Mouse (Mus musculus) hindbrain, postnatal 0 days (tissue): ENCODE results near the gene Stxbp1. TPM values are rescaled to one million over a fixed set of nuclear protein-coding genes. Genes with fewer than 3 reads are reported as not detected.

ENCODE experiments used
- ATAC-seq: fragments of 200-750 bp; cut with Nextera tagmentation; 2 replicates; pipeline ENCODE4 v1.8.0; 2017; ENCODE audit warnings: mild to moderate bottlenecking, moderate TSS enrichment, moderate library complexity
- DNase-seq: peaks from one replicate; pipeline ENCODE4 v3.0.0-alpha.2; 2015; ENCODE audit warnings: low spot score
- H3K27ac ChIP-seq: fragments of 300-500 bp; sonication (generic); 2 replicates; pipeline ENCODE4 v1.5.1; 2014; ENCODE audit warnings: mild to moderate bottlenecking
- H3K27me3 ChIP-seq: fragments of 300-500 bp; sonication (generic); 2 replicates; pipeline ENCODE4 v1.6.1; 2014; ENCODE audit warnings: low read length, mixed read lengths; ENCODE audit not compliant: insufficient read depth
- H3K36me3 ChIP-seq: fragments of 300-500 bp; sonication (generic); 2 replicates; pipeline ENCODE4 v1.6.1; 2014; ENCODE audit warnings: low read length, mixed read lengths; ENCODE audit not compliant: insufficient read depth
- H3K4me1 ChIP-seq: fragments of 300-500 bp; sonication (generic); 2 replicates; pipeline ENCODE4 v1.6.1; 2014; ENCODE audit warnings: antibody characterized with exemption, low read length, mixed read lengths; ENCODE audit not compliant: insufficient read depth
- H3K4me2 ChIP-seq: fragments of 300-500 bp; sonication (generic); 2 replicates; pipeline ENCODE4 v1.6.1; 2014; ENCODE audit warnings: low read depth, mild to moderate bottlenecking, low read length, moderate library complexity, mixed read lengths
- H3K4me3 ChIP-seq: fragments of 300-500 bp; sonication (generic); 2 replicates; pipeline ENCODE4 v1.5.1; 2014; ENCODE audit warnings: low read length
- H3K9ac ChIP-seq: fragments of 300-500 bp; sonication (generic); replicated peaks from 2 replicates; pipeline ENCODE4 v1.6.1; 2014; ENCODE audit warnings: mild to moderate bottlenecking, low read length, moderate library complexity, mixed read lengths
- H3K9me3 ChIP-seq: fragments of 300-500 bp; sonication (generic); 2 replicates; pipeline ENCODE4 v1.6.1; 2016; ENCODE audit warnings: low read length, mixed read lengths
- CTCF ChIP-seq: IDR thresholded peaks from 2 replicates; pipeline ENCODE4 v1.5.1; 2016; ENCODE audit warnings: antibody characterized with exemption, control low read depth, low read depth
- WGBS: fragments of 180-500 bp; shearing (Covaris S2); extraction: QIAGEN DNeasy Blood & Tissue Kit; methylation state at CpG from one replicate; pipeline ENCODE4 v1.1.7; 2014; 5-methylcytosine and 5-hydroxymethylcytosine counted together
- polyA plus RNA-seq: library from polyadenylated mRNA; unstranded; fragments of >200 nt; fragmentation: Nextera tagmentation; extraction: Ambion mirVana; gene quantifications from 2 replicates; pipeline ENCODE4 v1.2.1, GENCODE M21; 2015
- total RNA-seq: library from RNA; depleted of rRNA; stranded (reverse); fragments of >200 nt; gene quantifications from 2 replicates; pipeline ENCODE4 v1.2.3, GENCODE M21; 2014

Gene Stxbp1
- total and polyA plus RNA-seq, 2 experiments from 2014 or later = 142 to 348 TPM

DNA sequence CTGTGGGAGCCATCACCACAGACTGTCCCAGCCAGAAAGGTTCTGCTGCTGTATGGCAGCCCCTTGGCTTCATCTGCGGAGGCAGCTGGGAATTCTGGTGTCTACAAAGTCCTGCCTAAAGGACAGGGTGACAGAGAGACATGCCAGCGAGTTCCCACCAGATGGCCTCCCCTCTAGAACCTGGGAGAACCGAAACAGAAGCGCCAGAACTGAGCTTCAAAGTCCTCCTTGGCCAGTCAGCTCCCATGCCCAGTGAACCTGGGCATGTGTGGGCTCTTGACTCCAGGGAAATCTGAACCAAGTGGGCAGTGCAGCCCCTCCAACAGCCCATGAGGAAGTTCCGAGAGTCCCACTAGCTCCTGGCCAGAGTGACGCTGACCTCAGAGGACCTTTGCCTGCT lies 24.4 kb downstream of the Stxbp1 start:
- H3K9ac ChIP-seq = no peak overlapping the region
- 67% methylated on average over 6 of the region's 6 CpGs for WGBS
- DNase-seq = no peak

DNA sequence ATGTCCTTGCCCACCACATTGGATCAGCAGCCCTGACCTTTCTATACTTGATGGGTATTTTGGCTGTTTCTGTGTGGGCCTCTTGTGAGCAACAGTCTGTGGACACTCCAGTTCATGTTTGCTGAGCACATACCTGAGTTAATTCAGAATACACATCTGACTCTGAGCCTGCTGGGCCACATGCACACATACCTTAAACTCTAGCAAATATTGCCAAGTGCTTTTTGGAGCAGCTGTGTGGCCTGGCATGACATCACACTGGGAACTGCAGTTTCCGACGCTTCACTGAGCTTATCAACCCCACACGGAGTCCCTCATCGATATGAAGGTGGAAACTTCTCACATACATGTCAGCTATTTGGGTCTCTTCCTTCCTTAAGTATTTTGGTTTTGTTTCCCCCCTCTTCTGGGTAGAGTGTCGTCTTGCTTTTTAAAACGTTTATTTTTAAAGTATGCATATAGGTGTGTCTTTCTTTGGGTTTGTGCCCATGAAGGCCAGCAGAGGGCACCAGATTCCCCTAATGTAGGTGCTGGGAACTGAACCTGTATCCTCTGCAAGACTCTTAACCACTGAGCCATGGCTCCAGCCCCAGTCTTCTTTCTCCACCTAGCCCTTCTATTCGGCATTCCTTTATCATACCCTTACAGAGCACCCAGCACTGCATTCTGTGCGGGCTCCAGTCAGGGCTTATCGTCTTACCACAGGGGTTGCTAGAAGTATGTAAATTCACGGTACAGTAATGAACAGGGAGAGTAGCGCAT lies 25.8 kb downstream of the Stxbp1 start:
- peak; percentile 51 for DNase-seq
- WGBS = 65% methylated on average over 11 of the region's 11 CpGs

More for the DNA sequence above, 24.4 kb downstream of the Stxbp1 start:
- TF ChIP-seq CTCF = no peak
- peak overlapping the region; percentile 52 for H3K27ac ChIP-seq
- no peak overlapping the region for H3K4me3 ChIP-seq
- no peaks in the 10 kb centered on the region for H3K4me1 ChIP-seq
- H3K9me3 ChIP-seq = no peaks in the 10 kb centered on the region
- no peaks in the 10 kb centered on the region for H3K27me3 ChIP-seq
- ATAC-seq = no peak
- no peak overlapping the region for H3K4me2 ChIP-seq
- peaks cover 18% of the 10 kb centered on the region for H3K36me3 ChIP-seq

DNA sequence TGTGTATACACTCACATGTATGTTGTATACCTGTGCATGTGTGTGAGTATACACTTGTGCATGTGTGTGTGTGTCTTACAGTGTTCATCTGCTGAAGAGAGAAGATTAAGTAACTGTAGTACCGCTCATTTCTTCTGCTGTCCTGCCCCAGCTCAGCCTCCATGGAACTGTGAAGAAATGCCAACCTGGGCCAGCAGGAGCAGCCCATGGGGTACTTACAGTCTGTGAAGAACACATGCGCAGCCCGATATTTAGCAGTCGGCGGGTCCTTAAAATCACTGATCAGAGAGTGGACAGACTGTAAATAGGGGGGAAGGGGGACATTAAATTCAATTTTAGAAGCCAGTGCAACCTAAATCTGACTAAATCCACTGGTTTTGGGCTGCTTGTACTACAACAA lies 28.8 kb downstream of the Stxbp1 start:
- Histone ChIP-seq H3K36me3 (peaks cover 35% of the 10 kb centered on the region), H3K4me3 (no peak overlapping the region), H3K4me2 (no peak overlapping the region), H3K4me1 (no peaks in the 10 kb centered on the region), H3K27me3 (no peaks in the 10 kb centered on the region), H3K27ac (peak overlapping the region; percentile 78; the same call in 1 of the 2 replicates), H3K9me3 (no peaks in the 10 kb centered on the region), H3K9ac (no peak overlapping the region)
- ATAC-seq = no peak
- 72% methylated on average over 5 of the region's 5 CpGs for WGBS
- no peak for DNase-seq
- no peak for TF ChIP-seq CTCF

More for the DNA sequence above, 25.8 kb downstream of the Stxbp1 start:
- H3K4me3 ChIP-seq = no peak overlapping the region
- H3K9me3 ChIP-seq = no peaks in the 10 kb centered on the region
- H3K9ac ChIP-seq = no peak overlapping the region
- peaks cover 28% of the 10 kb centered on the region for H3K36me3 ChIP-seq
- TF ChIP-seq CTCF = peak; percentile 66
- no peaks in the 10 kb centered on the region for H3K4me1 ChIP-seq
- no peaks in the 10 kb centered on the region for H3K27me3 ChIP-seq
- no peak overlapping the region for H3K27ac ChIP-seq
- no peak overlapping the region for H3K4me2 ChIP-seq
- ATAC-seq = no peak

DNA sequence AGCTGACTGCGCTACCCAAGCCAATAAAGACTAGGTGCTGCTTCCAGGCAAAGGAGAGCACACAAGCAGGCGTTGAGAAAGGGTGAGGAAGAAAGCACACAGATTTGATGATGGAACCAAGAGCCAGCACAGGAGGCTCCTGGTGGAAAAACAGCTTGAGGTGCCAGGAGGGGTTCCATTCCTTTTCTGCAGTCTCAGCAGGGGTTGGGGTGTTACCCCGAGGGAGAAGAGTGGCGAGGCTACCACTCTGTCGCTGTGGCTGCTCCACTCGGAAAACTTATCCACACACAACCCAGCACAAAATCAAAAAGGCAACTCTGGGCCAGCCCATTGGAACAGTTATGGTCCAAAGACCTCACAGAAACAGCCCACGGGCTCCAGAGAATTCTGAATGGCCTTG lies 29.5 kb downstream of the Stxbp1 start:
- no peak overlapping the region for H3K9ac ChIP-seq
- ATAC-seq = no peak
- H3K4me2 ChIP-seq = no peak overlapping the region
- TF ChIP-seq CTCF = no peak
- 45% methylated on average over 7 of the region's 7 CpGs for WGBS
- peak overlapping the region; percentile 78 for H3K27ac ChIP-seq
- DNase-seq = no peak
- H3K36me3 ChIP-seq = peaks cover 35% of the 10 kb centered on the region
- no peaks in the 10 kb centered on the region for H3K27me3 ChIP-seq
- no peaks in the 10 kb centered on the region for H3K9me3 ChIP-seq
- H3K4me3 ChIP-seq = no peak overlapping the region
- no peaks in the 10 kb centered on the region for H3K4me1 ChIP-seq

DNA sequence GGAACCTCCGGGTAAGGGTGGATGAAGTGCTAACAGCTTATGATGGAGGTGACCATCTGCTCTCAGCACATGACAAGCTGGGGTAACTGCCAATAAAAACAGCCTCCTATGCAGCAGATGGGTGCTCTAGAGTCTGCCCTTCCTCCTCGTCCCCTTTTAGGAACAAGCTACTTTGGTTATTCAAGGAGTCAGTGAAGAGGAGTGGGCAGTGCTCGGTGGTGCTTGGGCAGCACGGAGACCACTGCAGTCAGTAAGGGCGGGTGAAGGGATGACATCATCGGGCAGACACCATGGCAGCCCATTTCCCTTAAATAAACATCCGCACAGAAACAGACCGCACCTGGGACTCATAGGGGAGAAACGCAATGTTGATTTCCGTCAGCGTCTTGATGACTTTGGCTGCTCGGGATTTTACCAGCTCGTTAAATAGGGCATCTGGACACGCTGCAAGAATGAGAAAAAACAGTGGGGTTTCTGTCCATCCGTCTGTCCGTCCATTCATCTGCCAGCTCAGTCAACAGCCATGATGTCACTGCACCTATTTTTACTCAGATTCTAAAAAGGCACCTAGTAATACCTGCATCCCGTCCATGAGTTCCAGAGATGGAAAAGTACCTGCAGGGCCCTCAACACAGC lies 30.0 kb downstream of the Stxbp1 start:
- peak overlapping the region; percentile 78 for H3K27ac ChIP-seq
- no peak overlapping the region for H3K9ac ChIP-seq
- no peaks in the 10 kb centered on the region for H3K27me3 ChIP-seq
- no peak for TF ChIP-seq CTCF
- ATAC-seq (peak; percentile 78), DNase-seq (peak; percentile 82)
- H3K4me2 ChIP-seq = no peak overlapping the region
- H3K9me3 ChIP-seq = no peaks in the 10 kb centered on the region
- peaks cover 35% of the 10 kb centered on the region for H3K36me3 ChIP-seq
- no peak overlapping the region for H3K4me3 ChIP-seq
- WGBS = 52% methylated on average over 17 of the region's 17 CpGs
- no peaks in the 10 kb centered on the region for H3K4me1 ChIP-seq

DNA sequence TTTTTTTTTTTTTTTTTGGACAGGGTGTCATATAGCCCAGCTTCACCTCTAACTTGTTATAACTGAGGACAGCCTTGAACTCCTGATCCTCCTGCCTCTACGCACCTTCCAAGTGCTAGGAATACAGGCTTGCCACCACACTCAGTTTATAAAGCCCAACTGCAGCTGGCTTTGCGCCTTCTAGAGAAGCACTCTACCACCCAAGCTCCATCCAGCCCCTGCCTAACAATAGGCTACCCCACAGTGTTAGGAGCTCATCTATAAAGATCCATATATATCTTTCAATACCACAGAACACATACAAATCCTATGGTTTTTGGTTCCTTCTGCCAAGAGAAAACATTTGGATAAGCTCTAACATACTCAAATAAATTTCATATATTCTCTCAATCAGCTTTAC lies 30.5 kb downstream of the Stxbp1 start:
- Histone ChIP-seq H3K9ac (no peak overlapping the region), H3K4me1 (no peaks in the 10 kb centered on the region), H3K4me2 (no peak overlapping the region), H3K4me3 (no peak overlapping the region), H3K27ac (peak overlapping the region; percentile 78), H3K27me3 (no peaks in the 10 kb centered on the region), H3K36me3 (peaks cover 35% of the 10 kb centered on the region), H3K9me3 (no peaks in the 10 kb centered on the region)
- 68% methylated on average over 2 of the region's 2 CpGs for WGBS
- DNase-seq = peak; percentile 15
- TF ChIP-seq CTCF = no peak
- ATAC-seq = no peak; the same call in 1 of the 2 replicates

DNA sequence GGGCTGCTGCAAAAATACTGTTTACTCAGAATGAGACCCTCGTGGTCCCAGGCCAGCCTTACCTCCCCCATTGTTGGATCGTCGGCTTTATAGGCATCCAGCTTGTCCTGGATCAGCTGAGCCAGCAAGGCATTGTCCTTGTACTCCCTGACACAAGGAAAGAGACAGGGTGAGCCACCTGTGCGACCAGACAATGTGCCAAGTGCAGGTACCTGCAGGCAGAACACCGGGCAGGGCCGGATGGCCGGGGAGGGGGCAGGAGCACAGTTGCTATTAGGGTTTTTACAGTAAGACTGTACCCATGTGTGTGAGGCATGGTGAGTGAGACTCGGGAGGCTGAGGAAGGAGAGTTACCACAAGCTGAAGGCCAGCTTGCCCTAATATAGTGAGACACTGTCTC lies 35.1 kb downstream of the Stxbp1 start:
- Histone ChIP-seq H3K27me3 (no peaks in the 10 kb centered on the region), H3K9ac (no peak overlapping the region), H3K27ac (no peak overlapping the region), H3K9me3 (no peaks in the 10 kb centered on the region), H3K4me2 (no peak overlapping the region), H3K4me3 (no peak overlapping the region), H3K36me3 (peaks cover 31% of the 10 kb centered on the region), H3K4me1 (no peaks in the 10 kb centered on the region)
- ATAC-seq = no peak
- TF ChIP-seq CTCF = no peak
- no peak for DNase-seq
- WGBS = 81% methylated on average over 8 of the region's 8 CpGs
